Mouse (Mus musculus): ENCODE results near the gene 1700020L24Rik.

- TF ChIP-seq CTCF (IDR thresholded peaks at IDR 0.05; ENCODE audit: borderline replicate concordance, insufficient read depth, low read depth, low read length) (no peak), POLR2A (IDR thresholded peaks at IDR 0.05; ENCODE audit: borderline replicate concordance, insufficient read depth, low read length) (no peak)
These were observed 19.8 kb downstream of the 1700020L24Rik start for GRCm38 (mm10) chr11:83457257-83457656.
